Mouse (Mus musculus) limb, embryonic 13.5 days (tissue): ENCODE data around the gene Cda. TPM values are rescaled to one million over a fixed set of nuclear protein-coding genes. Genes with fewer than 3 reads are reported as not detected.
A peak's percentile ranks its signal among the peaks of the same experiment; 100 is the strongest.

Source experiments
- ATAC-seq: fragments of 200-750 bp; cut with Nextera tagmentation; 2 replicates; pipeline ENCODE4 v1.8.0; 2017; ENCODE audit warnings: low read depth, moderate number of reproducible peaks, moderate TSS enrichment; ENCODE audit not compliant: low FRiP score
- H3K27ac ChIP-seq: fragments of 300-500 bp; sonication (generic); 2 replicates; pipeline ENCODE4 v1.5.1; 2015; ENCODE audit warnings: inconsistent platforms, mild to moderate bottlenecking, moderate library complexity
- H3K27me3 ChIP-seq: fragments of 300-500 bp; sonication (generic); 2 replicates; pipeline ENCODE4 v1.6.1; 2015; ENCODE audit warnings: mild to moderate bottlenecking, inconsistent platforms
- H3K36me3 ChIP-seq: fragments of 300-500 bp; sonication (generic); 2 replicates; pipeline ENCODE4 v1.6.1; 2015; ENCODE audit warnings: inconsistent platforms, mild to moderate bottlenecking, moderate library complexity
- H3K4me1 ChIP-seq: fragments of 300-500 bp; sonication (generic); 2 replicates; pipeline ENCODE4 v1.6.1; 2015; ENCODE audit warnings: inconsistent platforms
- H3K4me2 ChIP-seq: fragments of 300-500 bp; sonication (generic); replicated peaks from 2 replicates; pipeline ENCODE4 v1.6.1; 2015; ENCODE audit warnings: inconsistent platforms, mild to moderate bottlenecking, moderate library complexity
- H3K4me3 ChIP-seq: fragments of 300-500 bp; sonication (generic); 2 replicates; pipeline ENCODE4 v1.5.1; 2015; ENCODE audit warnings: moderate library complexity, mild to moderate bottlenecking, inconsistent platforms
- H3K9ac ChIP-seq: fragments of 300-500 bp; sonication (generic); 2 replicates; pipeline ENCODE4 v1.6.1; 2015; ENCODE audit warnings: mild to moderate bottlenecking, inconsistent platforms
- H3K9me3 ChIP-seq: fragments of 300-500 bp; sonication (generic); 2 replicates; pipeline ENCODE4 v1.6.1; 2016; ENCODE audit warnings: inconsistent platforms
- WGBS: fragments of 180-500 bp; shearing (Covaris S2); methylation state at CpG from one replicate; pipeline ENCODE4 v1.1.7; 2015; 5-methylcytosine and 5-hydroxymethylcytosine counted together
- polyA plus RNA-seq: library from polyadenylated mRNA; unstranded; fragments of >200 nt; fragmentation: Nextera tagmentation; extraction: Ambion mirVana; gene quantifications from 2 replicates; pipeline ENCODE4 v1.2.1, GENCODE M21; 2015

Cda gene
- polyA plus RNA-seq, 1 experiment from 2014 or later = 4.9 TPM

DNA sequence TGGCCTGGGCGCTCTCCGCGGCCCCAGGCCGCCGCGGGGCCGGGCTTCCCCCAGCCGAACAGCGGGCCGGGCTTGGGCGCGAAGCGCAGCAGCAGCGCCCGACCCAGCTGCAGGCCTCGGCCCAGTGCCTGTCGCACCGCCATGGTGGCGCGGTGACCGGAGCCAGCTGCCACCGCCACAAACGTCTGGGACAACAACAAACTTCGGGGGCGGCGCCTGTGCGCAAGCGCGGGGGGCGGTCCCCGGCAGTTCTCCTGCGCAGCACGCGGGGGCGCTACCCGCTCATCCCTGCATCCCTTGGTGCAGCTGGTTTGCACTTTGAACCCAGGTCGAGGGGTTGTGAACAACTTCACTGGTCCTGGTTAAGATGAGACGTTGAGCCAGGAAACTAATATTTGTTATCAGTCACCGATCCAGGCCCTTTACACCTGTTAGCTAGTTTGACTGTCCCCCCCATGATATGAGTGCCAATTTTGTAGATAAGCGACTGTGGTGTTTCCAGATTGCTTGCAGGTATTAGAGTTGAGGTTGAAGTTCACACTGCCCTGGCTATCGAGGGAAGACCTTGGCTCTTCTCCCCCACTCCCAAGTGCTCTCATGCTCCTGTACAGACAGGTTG is 41.6 kb downstream of the Cda start, which contains the start of gene Pink1:
Pink1 (minus strand) TSS at position 231 of the 619 bp plus-strand sequence.
- H3K27me3 ChIP-seq = peaks cover 5% of the 10 kb centered on the region
- H3K4me1 ChIP-seq = peaks cover 7% of the 10 kb centered on the region; the same call in 1 of the 2 replicates
- WGBS = 3% methylated on average over 41 of the region's 41 CpGs
- peak within 1 kb of the TSS; percentile 66 for H3K4me2 ChIP-seq
- peak within 1 kb of the TSS; percentile 95 for H3K4me3 ChIP-seq
- ATAC-seq = peak; percentile 71
- peak within 1 kb of the TSS; percentile 96 for H3K27ac ChIP-seq
- H3K9ac ChIP-seq = peak within 1 kb of the TSS; percentile 95
- peaks cover 5% of the 10 kb centered on the region; the same call in 1 of the 2 replicates for H3K9me3 ChIP-seq
- H3K36me3 ChIP-seq = no peaks in the 10 kb centered on the region

DNA sequence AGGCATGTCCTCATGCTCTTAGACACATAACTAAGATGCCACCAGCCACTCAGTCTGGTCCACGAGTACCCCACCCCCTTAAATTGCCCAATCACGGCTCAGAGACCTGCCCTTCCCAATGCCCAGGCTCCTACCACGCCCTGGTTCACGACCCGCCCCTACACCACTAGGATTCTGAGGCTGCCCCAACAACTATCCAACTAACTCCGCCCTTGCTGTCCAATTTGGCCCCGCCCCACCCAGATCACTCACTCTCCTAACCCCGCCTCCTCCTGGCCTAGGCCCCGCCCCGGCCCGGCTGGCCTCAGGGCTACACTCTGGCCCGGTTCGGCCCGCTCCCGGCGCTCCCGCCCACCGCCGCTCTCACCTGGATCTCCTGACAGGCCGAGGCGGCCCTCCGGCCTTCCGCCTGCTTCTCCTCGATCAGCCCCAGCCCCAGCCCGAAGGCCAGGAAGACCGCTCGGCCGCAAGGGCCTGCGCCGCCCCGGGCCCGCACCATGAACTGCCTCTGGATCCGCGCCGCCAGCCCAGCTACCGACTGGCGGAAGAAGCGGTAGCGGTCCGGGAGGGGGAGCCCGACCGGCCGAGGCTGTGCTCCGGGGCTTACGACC is 42.2 kb downstream of the Cda start:
- Histone ChIP-seq H3K9me3 (peaks cover 5% of the 10 kb centered on the region; the same call in 1 of the 2 replicates), H3K4me3 (peak overlapping the region; percentile 95), H3K4me2 (peak overlapping the region; percentile 66), H3K4me1 (peaks cover 7% of the 10 kb centered on the region; the same call in 1 of the 2 replicates), H3K36me3 (peaks cover 3% of the 10 kb centered on the region), H3K27ac (peak overlapping the region; percentile 96), H3K27me3 (no peaks in the 10 kb centered on the region), H3K9ac (peak overlapping the region; percentile 95)
- WGBS = 2% methylated on average over 33 of the region's 45 CpGs
- peak; percentile 87 for ATAC-seq

DNA sequence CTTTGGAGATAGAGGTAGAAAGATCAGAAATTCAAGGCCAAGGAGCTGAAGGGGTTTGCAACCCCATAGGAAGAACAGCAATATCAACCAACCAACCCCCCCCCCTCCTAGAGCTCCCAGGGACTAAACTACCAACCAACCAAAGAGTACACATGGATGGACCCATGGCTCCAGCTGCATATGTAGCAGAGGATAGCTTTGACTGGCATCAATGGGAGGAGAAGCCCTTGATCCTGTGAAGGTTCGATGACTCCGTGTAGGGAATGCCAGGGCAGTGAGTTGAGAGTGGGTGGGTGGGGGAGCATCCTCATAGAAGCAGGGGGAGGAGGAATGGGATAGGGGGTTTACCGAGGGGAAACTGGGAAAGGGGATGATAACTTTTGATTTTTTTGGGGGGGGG is 43.3 kb downstream of the Cda start:
- H3K27ac ChIP-seq = no peak overlapping the region
- H3K9me3 ChIP-seq = peaks cover 5% of the 10 kb centered on the region; the same call in 1 of the 2 replicates
- H3K27me3 ChIP-seq = no peaks in the 10 kb centered on the region
- peaks cover 7% of the 10 kb centered on the region; the same call in 1 of the 2 replicates for H3K4me1 ChIP-seq
- H3K4me2 ChIP-seq = no peak overlapping the region
- no peak overlapping the region for H3K9ac ChIP-seq
- WGBS = 87% methylated on average over 3 of the region's 3 CpGs
- ATAC-seq = no peak
- H3K4me3 ChIP-seq = no peak overlapping the region
- peaks cover 9% of the 10 kb centered on the region for H3K36me3 ChIP-seq

DNA sequence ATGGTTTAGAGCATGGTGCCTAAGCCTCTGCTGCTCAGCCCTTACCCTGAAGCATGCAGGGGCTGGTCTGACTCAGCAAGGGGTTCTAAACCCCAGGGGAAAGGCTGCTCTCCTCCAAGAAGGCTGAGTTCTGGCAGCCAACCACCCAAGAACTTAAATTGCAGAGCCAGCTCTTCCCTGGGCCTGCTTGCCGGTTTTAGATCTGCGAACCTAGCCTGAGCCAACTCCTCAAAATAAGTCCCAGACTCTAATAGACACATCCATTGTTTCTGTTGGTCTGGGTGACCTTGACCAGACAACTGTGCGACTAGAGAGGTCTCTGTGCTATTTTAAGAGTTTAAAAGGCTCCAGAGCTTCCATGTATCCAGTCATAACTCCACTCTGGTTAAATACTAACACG is 44.0 kb downstream of the Cda start:
- Histone ChIP-seq H3K4me1 (peaks cover 7% of the 10 kb centered on the region; the same call in 1 of the 2 replicates), H3K9me3 (peaks cover 5% of the 10 kb centered on the region; the same call in 1 of the 2 replicates), H3K36me3 (peaks cover 9% of the 10 kb centered on the region), H3K4me3 (no peak overlapping the region), H3K27ac (no peak overlapping the region), H3K9ac (no peak overlapping the region), H3K4me2 (no peak overlapping the region), H3K27me3 (no peaks in the 10 kb centered on the region)
- WGBS = 75% methylated on average over 4 of the region's 4 CpGs
- ATAC-seq = no peak

DNA sequence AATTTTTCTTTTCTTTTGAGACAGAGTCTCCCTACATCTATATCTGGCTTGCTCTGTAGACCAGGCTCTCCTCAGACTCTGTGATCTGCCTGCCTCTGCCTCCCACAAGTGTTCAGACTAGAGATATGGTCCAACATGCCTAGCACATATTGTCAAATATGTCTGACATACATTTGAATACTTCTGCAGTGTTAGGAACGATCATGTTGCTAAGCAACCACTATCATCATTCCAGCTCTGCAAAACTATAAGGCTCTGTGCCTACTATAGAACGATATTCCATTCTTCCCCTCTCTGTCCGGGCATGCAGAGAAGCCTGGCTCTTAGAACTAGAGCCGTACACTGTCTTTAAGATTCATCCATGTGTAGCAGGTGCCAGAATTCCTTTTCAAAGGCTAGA is 45.1 kb downstream of the Cda start:
- Histone ChIP-seq H3K27ac (no peak overlapping the region), H3K4me2 (no peak overlapping the region), H3K27me3 (no peaks in the 10 kb centered on the region), H3K9me3 (no peaks in the 10 kb centered on the region), H3K4me3 (no peak overlapping the region), H3K36me3 (peaks cover 12% of the 10 kb centered on the region), H3K9ac (no peak overlapping the region), H3K4me1 (peaks cover 7% of the 10 kb centered on the region; the same call in 1 of the 2 replicates)
- 81% methylated on average over 4 of the region's 4 CpGs for WGBS
- ATAC-seq = no peak

DNA sequence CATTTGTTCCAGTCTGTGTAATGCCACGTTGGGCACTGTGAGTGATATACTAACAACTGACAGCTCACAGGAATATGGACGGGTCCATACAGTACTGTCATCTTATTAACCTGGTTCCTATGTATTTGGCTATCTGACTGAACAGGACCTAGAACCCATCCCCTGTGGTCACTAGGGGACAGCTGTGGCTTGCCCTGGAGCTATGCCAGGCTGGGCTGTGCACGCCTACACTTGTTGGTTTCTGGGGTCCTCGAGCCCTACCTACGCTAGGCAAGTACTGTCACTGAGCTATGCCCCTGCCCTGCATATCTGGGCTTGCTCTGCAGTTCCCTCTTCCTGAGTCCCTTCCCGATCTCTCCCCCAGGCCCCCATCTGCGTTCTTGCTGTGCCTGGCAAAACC is 46.3 kb downstream of the Cda start:
- ATAC-seq = no peak
- WGBS = 77% methylated on average over 7 of the region's 7 CpGs
- H3K9ac ChIP-seq = no peak overlapping the region

DNA sequence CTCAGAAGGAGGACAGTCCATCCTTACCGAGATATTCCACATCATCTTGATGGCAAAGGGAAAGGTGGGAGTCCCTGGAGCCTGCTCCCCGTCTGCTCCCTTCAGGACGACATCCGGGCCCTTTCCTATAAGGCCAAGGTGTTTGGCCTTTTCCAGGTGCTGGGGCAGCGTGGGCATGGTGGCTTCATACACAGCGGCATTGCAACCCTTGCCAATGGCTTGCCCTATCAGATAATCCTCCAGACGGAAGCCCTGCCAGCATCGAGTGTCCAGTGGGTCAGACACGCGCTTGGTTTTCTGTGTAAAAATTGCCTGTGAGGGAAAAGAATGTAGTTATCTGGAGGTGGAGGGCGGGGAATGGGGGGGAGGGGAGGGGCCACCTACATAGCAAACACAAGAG is 47.1 kb downstream of the Cda start:
- WGBS = 82% methylated on average over 11 of the region's 11 CpGs
- H3K27me3 ChIP-seq = no peaks in the 10 kb centered on the region
- 0 out of 2 replicates have a peak, but pooled peaks cover 3% of the 10 kb centered on the region for H3K4me1 ChIP-seq
- no peak overlapping the region for H3K9ac ChIP-seq
- ATAC-seq = no peak
- no peak overlapping the region for H3K27ac ChIP-seq
- H3K4me3 ChIP-seq = no peak overlapping the region
- no peaks in the 10 kb centered on the region; the same call in 1 of the 2 replicates for H3K9me3 ChIP-seq
- H3K36me3 ChIP-seq = peaks cover 31% of the 10 kb centered on the region
- H3K4me2 ChIP-seq = no peak overlapping the region

More for the DNA sequence above, 46.3 kb downstream of the Cda start:
- H3K27ac ChIP-seq = no peak overlapping the region
- H3K27me3 ChIP-seq = no peaks in the 10 kb centered on the region
- H3K4me3 ChIP-seq = no peak overlapping the region
- no peak overlapping the region for H3K4me2 ChIP-seq
- no peaks in the 10 kb centered on the region; the same call in 1 of the 2 replicates for H3K9me3 ChIP-seq
- H3K36me3 ChIP-seq = peaks cover 24% of the 10 kb centered on the region
- H3K4me1 ChIP-seq = peaks cover 6% of the 10 kb centered on the region; the same call in 1 of the 2 replicates

DNA sequence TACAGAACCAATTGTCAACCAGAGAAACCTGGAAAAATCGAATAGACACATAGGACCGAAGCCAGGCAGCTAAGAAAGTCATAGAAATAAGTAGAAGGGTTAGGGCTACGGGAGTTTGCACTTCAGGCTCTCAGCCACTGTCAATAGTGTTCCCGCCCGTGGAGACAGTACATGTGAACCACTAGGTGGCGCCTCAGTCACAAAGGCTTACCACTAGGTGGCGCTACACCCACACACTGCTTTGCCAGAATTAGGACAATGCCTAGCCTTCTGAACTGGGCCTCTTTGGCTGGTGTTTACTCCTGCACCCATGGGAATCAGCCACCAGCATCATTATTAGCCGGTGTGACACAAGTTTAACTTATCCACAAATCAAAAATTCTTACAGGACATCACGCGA is 48.3 kb downstream of the Cda start:
- ATAC-seq = peak; percentile 44; the same call in 1 of the 2 replicates
- 37% methylated on average over 10 of the region's 10 CpGs for WGBS

DNA sequence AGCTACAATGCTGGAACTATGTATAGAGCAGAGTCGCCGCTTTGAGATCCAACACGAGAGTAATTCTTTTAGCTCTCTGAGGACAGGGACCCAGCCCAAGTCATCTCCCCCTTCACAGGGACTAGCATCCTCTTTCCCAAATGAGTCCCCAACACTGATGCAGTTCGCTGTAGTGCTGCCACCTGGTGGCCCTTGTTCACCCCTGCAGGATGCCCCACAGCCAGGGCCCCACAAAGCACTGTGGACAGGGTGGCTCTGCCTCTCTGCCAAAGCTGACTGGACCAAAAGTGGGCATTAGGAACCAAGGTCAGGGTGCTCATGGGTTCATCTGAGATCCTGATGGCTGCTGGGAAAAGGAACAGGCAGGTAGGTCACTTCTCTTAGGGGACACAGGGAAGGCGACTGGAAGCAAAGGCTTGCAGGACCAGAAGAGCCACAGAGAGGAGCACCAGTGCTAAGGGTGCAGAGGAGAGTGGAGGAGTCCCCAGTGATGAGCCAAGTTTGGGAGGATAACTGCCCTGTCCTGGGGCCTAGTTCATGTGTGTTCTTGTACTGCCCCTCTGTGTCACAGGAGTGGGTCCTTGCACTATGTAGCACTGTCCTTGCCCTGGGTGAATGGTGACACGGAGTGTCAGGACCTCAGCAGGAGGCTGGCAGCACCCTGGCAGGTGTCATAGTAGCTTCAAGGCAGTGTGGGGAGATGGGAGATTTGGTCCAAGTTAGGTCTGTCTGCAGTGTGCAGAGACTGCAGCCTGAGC is 49.1 kb downstream of the Cda start:
- Histone ChIP-seq H3K9me3 (no peaks in the 10 kb centered on the region; the same call in 1 of the 2 replicates), H3K36me3 (peaks cover 51% of the 10 kb centered on the region), H3K4me3 (no peak overlapping the region), H3K4me1 (no peaks in the 10 kb centered on the region), H3K9ac (no peak overlapping the region), H3K27ac (no peak overlapping the region), H3K27me3 (no peaks in the 10 kb centered on the region), H3K4me2 (no peak overlapping the region)
- 59% methylated on average over 6 of the region's 6 CpGs for WGBS
- no peak; the same call in 1 of the 2 replicates for ATAC-seq

More for the DNA sequence above, 48.3 kb downstream of the Cda start:
- peaks cover 43% of the 10 kb centered on the region for H3K36me3 ChIP-seq
- H3K4me1 ChIP-seq = 0 out of 2 replicates have a peak, but pooled peaks cover 3% of the 10 kb centered on the region
- H3K4me3 ChIP-seq = no peak overlapping the region
- H3K9me3 ChIP-seq = no peaks in the 10 kb centered on the region; the same call in 1 of the 2 replicates
- no peaks in the 10 kb centered on the region for H3K27me3 ChIP-seq
- H3K4me2 ChIP-seq = no peak overlapping the region
- H3K9ac ChIP-seq = no peak overlapping the region
- no peak overlapping the region for H3K27ac ChIP-seq

DNA sequence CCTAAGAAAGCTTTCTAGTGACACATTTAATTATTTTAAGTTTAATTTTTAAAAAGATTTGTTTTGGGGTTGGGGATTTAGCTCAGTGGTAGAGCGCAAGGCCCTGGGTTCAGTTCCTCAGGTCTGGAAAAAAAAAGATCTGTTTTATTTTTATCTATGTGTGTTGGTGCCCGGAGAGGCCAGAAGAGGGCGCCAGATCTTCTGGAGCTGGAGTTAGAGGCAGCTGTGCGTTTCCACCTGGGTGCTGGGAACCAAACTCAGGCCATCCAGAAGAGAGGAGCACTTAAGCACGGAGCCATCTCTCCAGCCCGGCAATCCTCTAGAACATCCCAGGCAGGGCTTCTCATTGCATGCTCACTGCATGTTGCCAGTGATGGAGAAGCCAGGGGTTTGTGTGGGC is 51.4 kb downstream of the Cda start:
- Histone ChIP-seq H3K4me2 (no peak overlapping the region), H3K27me3 (no peaks in the 10 kb centered on the region), H3K36me3 (peaks cover 74% of the 10 kb centered on the region), H3K9ac (no peak overlapping the region), H3K4me3 (no peak overlapping the region), H3K9me3 (no peaks in the 10 kb centered on the region; the same call in 1 of the 2 replicates), H3K4me1 (no peaks in the 10 kb centered on the region), H3K27ac (no peak overlapping the region)
- ATAC-seq = no peak
- 92% methylated on average over 6 of the region's 6 CpGs for WGBS

DNA sequence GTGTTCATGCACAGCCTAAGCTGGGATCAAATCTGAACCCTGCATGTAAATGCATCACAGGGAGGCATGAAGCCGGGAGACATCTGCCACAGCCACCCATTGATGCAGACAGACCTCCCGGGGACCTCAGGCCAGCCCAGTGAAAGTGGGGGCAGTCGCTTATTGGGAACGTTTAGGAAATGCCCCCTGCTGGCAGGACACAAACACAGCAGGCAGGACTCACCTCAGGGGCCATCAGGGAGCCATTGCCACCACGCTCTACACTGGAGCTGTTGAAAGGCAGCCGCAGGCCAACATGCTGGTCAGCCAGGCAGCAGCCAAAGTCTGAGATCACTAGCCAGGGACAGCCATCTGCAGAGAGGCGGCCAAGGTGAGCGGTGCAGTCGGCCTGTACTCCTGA is 52.0 kb downstream of the Cda start:
- no peak overlapping the region for H3K4me2 ChIP-seq
- no peaks in the 10 kb centered on the region for H3K27me3 ChIP-seq
- no peak overlapping the region for H3K4me3 ChIP-seq
- peaks cover 79% of the 10 kb centered on the region for H3K36me3 ChIP-seq
- H3K27ac ChIP-seq = no peak overlapping the region
- no peak for ATAC-seq
- no peaks in the 10 kb centered on the region for H3K4me1 ChIP-seq
- H3K9ac ChIP-seq = no peak overlapping the region
- H3K9me3 ChIP-seq = no peaks in the 10 kb centered on the region; the same call in 1 of the 2 replicates
- 72% methylated on average over 9 of the region's 9 CpGs for WGBS

DNA sequence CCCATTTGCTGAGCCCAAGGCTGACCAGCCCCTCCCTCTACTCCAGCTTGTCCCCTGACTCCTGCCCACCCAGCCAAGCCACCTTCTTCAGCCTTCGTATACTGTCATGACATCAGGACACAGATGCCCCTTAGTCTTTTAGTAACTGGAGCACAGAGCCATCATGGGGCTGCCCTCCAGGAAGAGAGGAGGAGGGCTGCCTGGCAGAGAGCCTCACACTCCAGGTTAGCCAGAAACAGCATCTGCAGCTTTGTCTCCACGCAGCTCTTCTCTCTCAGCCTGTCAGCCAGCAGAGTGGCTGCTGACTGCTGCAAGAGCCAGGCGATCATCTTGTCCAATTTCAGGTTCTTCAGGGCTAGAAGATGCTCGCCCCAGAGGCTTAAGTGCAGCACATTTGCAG is 54.0 kb downstream of the Cda start:
- H3K36me3 ChIP-seq = peaks cover 89% of the 10 kb centered on the region
- H3K4me3 ChIP-seq = no peak overlapping the region
- ATAC-seq = no peak

More for the DNA sequence above, 54.0 kb downstream of the Cda start:
- H3K4me2 ChIP-seq = no peak overlapping the region
- H3K4me1 ChIP-seq = no peaks in the 10 kb centered on the region
- WGBS = 96% methylated on average over 4 of the region's 4 CpGs
- H3K27ac ChIP-seq = no peak overlapping the region
- H3K27me3 ChIP-seq = no peaks in the 10 kb centered on the region
- H3K9ac ChIP-seq = no peak overlapping the region
- no peaks in the 10 kb centered on the region; the same call in 1 of the 2 replicates for H3K9me3 ChIP-seq
